Mouse (Mus musculus): Measurements from ENCODE around the gene Prcd. TPM values are rescaled to one million over a fixed set of nuclear protein-coding genes. Genes with fewer than 3 reads are reported as not detected.
A peak's percentile ranks its signal among the peaks of the same experiment; 100 is the strongest.

Gene Prcd
- polyA plus RNA-seq, 1 experiment from 2014 or later: 1.7 TPM

DNA sequence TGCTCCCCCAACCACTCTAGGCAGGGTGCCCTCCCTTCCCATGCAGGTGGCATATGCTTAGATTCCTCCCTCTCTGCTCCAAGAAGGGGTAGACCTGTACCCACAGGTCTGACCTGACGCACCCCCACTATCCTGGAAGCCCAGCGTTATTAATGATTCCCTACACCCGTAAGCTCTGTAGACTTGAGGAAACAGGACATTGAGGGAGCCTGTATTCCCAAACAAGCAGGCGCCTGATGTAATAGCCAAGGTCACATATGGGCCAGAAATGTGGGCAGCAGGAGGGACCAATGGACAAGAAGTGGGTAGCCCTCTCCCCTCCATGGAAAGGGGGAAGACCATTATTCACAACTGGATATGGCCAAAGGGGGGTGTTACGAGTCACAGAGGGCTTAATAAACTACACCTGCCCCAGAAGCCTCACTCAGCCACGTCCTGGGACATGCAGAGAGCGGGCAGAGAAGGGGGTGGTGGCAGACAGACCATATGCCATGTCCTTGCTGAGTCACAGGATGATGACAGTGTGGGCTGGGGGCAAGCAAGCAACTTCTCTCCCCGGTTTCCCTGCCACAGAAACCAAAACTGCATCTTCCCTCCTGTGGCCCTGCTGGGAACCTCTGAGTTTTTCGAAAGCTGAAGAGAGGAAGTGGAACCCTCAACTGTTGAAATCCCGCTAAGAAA is 36.8 kb upstream of the Prcd start:
- ATAC-seq (replicated peaks; ENCODE audit: extremely low read depth, insufficient read depth, low FRiP score): no peak
- Histone ChIP-seq H3K27ac (ENCODE audit: low read length) (peak overlapping the region; percentile 28), H3K4me2 (ENCODE audit: low read depth, low read length) (peak overlapping the region; percentile 7; the same call in 1 of the 2 replicates), H3K27me3 (ENCODE audit: control insufficient read depth, insufficient read depth, low read length) (no peaks in the 10 kb centered on the region), H3K4me1 (ENCODE audit: control insufficient read depth, insufficient read depth, low read length) (peaks cover 48% of the 10 kb centered on the region), H3K9me3 (replicated peaks; ENCODE audit: control insufficient read depth, low read length) (no peaks in the 10 kb centered on the region), H3K36me3 (ENCODE audit: control insufficient read depth, insufficient read depth) (no peaks in the 10 kb centered on the region), H3K4me3 (ENCODE audit: low read length) (no peak overlapping the region), H3K9ac (ENCODE audit: low read length) (no peak overlapping the region)
- 72% methylated on average over 10 of the region's 10 CpGs for WGBS

DNA sequence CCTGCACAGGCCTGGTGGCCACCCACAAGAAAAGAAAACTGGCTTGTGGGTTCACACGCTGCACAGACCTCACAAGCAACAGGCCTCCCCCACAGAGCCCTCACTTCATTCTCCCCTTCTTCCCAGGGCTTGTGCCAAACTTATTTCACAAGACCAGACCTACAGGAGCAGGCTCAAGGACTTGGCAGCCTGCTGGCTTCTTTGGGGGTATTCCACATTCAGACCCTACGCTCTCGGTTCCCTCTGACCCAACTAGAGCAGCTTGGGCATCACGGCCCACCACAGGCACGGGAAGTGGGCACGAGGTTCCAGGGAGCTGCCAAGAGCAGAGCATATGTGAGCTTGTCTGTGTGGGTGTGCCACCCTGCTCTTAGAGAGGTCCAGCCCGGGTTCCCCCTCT is 35.7 kb upstream of the Prcd start:
- no peak overlapping the region for H3K9ac ChIP-seq (ENCODE audit: low read length)
- no peak overlapping the region for H3K4me3 ChIP-seq (ENCODE audit: low read length)
- WGBS: 80% methylated on average over 7 of the region's 7 CpGs

DNA sequence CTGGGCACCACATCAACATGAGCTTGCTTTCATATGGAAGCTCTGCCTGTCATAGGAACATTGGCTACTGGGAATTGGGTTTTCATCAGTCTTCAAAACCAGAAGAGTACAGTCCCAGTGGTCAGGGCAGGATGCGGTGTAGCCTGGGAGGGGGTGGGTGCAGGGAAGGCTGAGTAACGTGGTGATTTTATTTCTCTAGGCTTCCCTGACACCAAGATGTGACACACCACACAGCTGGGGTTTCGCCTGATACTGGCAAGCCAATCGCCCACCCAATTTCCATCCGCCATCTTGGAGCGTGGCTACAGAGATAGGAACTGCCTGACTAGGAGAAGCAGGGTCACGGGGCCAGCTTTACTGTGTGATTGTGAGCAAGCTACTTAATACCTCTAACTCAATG is 34.7 kb upstream of the Prcd start:
- Histone ChIP-seq H3K36me3 (ENCODE audit: control insufficient read depth, insufficient read depth) (no peaks in the 10 kb centered on the region), H3K27me3 (ENCODE audit: control insufficient read depth, insufficient read depth, low read length) (no peaks in the 10 kb centered on the region), H3K9me3 (replicated peaks; ENCODE audit: control insufficient read depth, low read length) (no peaks in the 10 kb centered on the region), H3K4me2 (ENCODE audit: low read depth, low read length) (no peak overlapping the region), H3K27ac (ENCODE audit: low read length) (no peak overlapping the region), H3K4me1 (ENCODE audit: control insufficient read depth, insufficient read depth, low read length) (peaks cover 64% of the 10 kb centered on the region), H3K4me3 (ENCODE audit: low read length) (no peak overlapping the region), H3K9ac (ENCODE audit: low read length) (no peak overlapping the region)
- ATAC-seq (replicated peaks; ENCODE audit: extremely low read depth, insufficient read depth, low FRiP score): no peak
- WGBS: 85% methylated on average over 7 of the region's 7 CpGs

More for the DNA sequence above, 35.7 kb upstream of the Prcd start:
- no peak for ATAC-seq (replicated peaks; ENCODE audit: extremely low read depth, insufficient read depth, low FRiP score)
- H3K27ac ChIP-seq (ENCODE audit: low read length): 0 out of 2 replicates have a peak overlapping the region, but pooled peaks have one; percentile 9
- peaks cover 58% of the 10 kb centered on the region for H3K4me1 ChIP-seq (ENCODE audit: control insufficient read depth, insufficient read depth, low read length)
- no peak overlapping the region for H3K4me2 ChIP-seq (ENCODE audit: low read depth, low read length)
- H3K9me3 ChIP-seq (replicated peaks; ENCODE audit: control insufficient read depth, low read length): no peaks in the 10 kb centered on the region
- H3K27me3 ChIP-seq (ENCODE audit: control insufficient read depth, insufficient read depth, low read length): no peaks in the 10 kb centered on the region
- H3K36me3 ChIP-seq (ENCODE audit: control insufficient read depth, insufficient read depth): no peaks in the 10 kb centered on the region

DNA sequence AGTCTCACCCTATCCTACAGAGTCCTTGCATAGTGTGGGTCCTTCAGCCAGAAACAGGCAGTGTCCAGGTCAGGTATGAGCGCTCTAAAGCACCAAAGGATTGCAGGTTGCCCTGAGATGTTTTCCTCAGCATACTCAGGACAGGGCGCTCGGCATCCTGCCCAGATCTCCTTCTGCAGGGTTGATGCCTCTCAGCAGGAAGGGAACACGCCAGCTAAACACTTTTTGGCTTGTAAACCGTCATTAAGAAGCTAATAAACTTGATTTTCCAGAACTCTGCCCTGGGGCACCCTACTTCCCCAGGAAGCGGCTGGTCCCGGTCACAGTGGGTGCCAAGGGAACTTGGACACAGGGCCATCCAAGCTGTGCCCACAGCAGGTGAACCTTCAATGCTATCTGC is 34.2 kb upstream of the Prcd start:
- Histone ChIP-seq H3K9me3 (replicated peaks; ENCODE audit: control insufficient read depth, low read length) (no peaks in the 10 kb centered on the region), H3K4me1 (ENCODE audit: control insufficient read depth, insufficient read depth, low read length) (peaks cover 64% of the 10 kb centered on the region), H3K4me2 (ENCODE audit: low read depth, low read length) (no peak overlapping the region), H3K36me3 (ENCODE audit: control insufficient read depth, insufficient read depth) (no peaks in the 10 kb centered on the region), H3K27ac (ENCODE audit: low read length) (no peak overlapping the region), H3K9ac (ENCODE audit: low read length) (no peak overlapping the region), H3K27me3 (ENCODE audit: control insufficient read depth, insufficient read depth, low read length) (no peaks in the 10 kb centered on the region), H3K4me3 (ENCODE audit: low read length) (no peak overlapping the region)
- no peak for ATAC-seq (replicated peaks; ENCODE audit: extremely low read depth, insufficient read depth, low FRiP score)
- WGBS: 89% methylated on average over 7 of the region's 7 CpGs

DNA sequence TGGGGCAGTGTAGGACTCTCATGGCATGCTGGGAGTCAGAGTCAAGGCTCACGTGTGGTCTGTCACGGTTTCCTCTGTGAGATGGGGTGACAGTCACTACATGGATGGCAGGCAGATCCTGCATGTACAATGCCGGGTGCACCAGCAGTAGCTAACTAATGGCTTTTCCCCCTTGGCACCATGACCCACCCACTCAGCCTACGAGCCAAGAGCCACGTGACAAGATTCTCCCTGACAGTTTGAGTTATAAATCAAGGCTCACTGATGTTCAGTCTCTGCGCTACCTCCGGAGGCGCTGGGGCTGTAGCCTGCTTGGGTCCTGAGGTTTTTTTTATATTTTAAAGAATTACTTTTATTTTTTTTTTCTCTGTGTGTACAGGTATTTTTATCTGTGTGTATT is 33.8 kb upstream of the Prcd start:
- no peak overlapping the region for H3K9ac ChIP-seq (ENCODE audit: low read length)
- H3K4me3 ChIP-seq (ENCODE audit: low read length): no peak overlapping the region
- H3K4me2 ChIP-seq (ENCODE audit: low read depth, low read length): no peak overlapping the region
- H3K9me3 ChIP-seq (replicated peaks; ENCODE audit: control insufficient read depth, low read length): no peaks in the 10 kb centered on the region
- 76% methylated on average over 8 of the region's 8 CpGs for WGBS
- no peaks in the 10 kb centered on the region for H3K36me3 ChIP-seq (ENCODE audit: control insufficient read depth, insufficient read depth)
- peaks cover 64% of the 10 kb centered on the region for H3K4me1 ChIP-seq (ENCODE audit: control insufficient read depth, insufficient read depth, low read length)
- no peak overlapping the region for H3K27ac ChIP-seq (ENCODE audit: low read length)
- H3K27me3 ChIP-seq (ENCODE audit: control insufficient read depth, insufficient read depth, low read length): no peaks in the 10 kb centered on the region
- ATAC-seq (replicated peaks; ENCODE audit: extremely low read depth, insufficient read depth, low FRiP score): no peak

DNA sequence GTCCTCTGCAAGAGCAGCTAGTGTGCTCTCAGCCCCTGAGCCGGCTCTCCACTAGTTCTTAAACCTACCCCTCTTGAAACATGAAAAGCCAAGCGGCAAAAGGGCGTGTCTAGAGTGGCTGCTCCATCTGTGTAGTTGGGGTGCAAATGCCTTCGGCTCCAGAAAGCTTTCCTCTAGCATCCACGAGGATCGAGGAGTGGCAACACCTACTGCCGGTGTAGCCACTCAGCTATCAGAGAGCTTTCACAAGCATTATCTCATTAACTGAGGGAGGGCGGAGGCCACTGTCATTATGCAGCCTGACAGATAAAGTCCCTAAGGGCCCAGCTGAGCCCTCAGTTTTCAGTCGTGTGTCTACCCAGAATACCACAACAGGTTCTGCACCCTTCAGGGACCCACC is 33.3 kb upstream of the Prcd start:
- Histone ChIP-seq H3K27ac (ENCODE audit: low read length) (peak overlapping the region; percentile 84), H3K9me3 (replicated peaks; ENCODE audit: control insufficient read depth, low read length) (no peaks in the 10 kb centered on the region), H3K9ac (ENCODE audit: low read length) (peak overlapping the region; percentile 42; the same call in 1 of the 2 replicates), H3K4me2 (ENCODE audit: low read depth, low read length) (no peak overlapping the region), H3K36me3 (ENCODE audit: control insufficient read depth, insufficient read depth) (no peaks in the 10 kb centered on the region), H3K4me1 (ENCODE audit: control insufficient read depth, insufficient read depth, low read length) (peaks cover 66% of the 10 kb centered on the region), H3K4me3 (ENCODE audit: low read length) (no peak overlapping the region), H3K27me3 (ENCODE audit: control insufficient read depth, insufficient read depth, low read length) (no peaks in the 10 kb centered on the region)
- no peak for ATAC-seq (replicated peaks; ENCODE audit: extremely low read depth, insufficient read depth, low FRiP score)
- 27% methylated on average over 9 of the region's 9 CpGs for WGBS

DNA sequence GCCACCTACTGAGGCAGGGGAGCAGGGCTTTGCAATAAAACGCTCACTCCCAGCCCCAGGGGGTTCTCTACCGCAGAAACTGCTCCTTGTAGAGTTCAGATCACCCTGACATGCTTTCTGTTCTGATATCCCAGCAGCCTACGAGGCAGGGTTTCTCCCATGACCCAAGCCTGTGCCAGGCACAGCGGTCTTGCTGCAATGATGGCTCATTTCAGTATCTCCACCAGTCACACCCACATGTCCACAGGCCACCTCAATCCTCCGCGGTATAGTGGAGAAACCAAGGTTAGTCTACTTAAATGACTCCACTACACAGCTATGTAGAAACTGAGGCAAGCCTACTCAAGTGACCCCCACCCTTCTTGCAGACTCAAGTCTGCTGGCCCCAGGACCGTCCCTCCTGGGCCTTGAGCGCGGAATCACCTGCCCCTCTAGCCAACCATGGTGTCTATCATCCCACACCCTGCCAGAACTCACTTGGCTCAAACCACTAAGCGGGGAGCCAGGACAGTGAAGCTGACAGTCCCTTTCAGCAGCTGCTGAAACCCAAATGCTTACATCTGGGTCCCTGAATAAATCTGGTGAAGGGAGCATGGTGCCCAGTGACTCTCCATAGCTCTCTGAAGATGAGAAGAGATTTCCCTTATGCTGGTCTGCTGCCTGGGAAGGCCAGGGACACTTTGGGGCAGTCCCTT is 32.6 kb upstream of the Prcd start:
- H3K4me2 ChIP-seq (ENCODE audit: low read depth, low read length): peak overlapping the region; percentile 74; the same call in 1 of the 2 replicates
- H3K27me3 ChIP-seq (ENCODE audit: control insufficient read depth, insufficient read depth, low read length): no peaks in the 10 kb centered on the region
- no peaks in the 10 kb centered on the region for H3K9me3 ChIP-seq (replicated peaks; ENCODE audit: control insufficient read depth, low read length)
- peak overlapping the region; percentile 42; the same call in 1 of the 2 replicates for H3K9ac ChIP-seq (ENCODE audit: low read length)
- H3K27ac ChIP-seq (ENCODE audit: low read length): peak overlapping the region; percentile 84
- peaks cover 65% of the 10 kb centered on the region for H3K4me1 ChIP-seq (ENCODE audit: control insufficient read depth, insufficient read depth, low read length)
- H3K4me3 ChIP-seq (ENCODE audit: low read length): no peak overlapping the region
- no peak for ATAC-seq (replicated peaks; ENCODE audit: extremely low read depth, insufficient read depth, low FRiP score)
- H3K36me3 ChIP-seq (ENCODE audit: control insufficient read depth, insufficient read depth): no peaks in the 10 kb centered on the region
- 59% methylated on average over 10 of the region's 10 CpGs for WGBS

DNA sequence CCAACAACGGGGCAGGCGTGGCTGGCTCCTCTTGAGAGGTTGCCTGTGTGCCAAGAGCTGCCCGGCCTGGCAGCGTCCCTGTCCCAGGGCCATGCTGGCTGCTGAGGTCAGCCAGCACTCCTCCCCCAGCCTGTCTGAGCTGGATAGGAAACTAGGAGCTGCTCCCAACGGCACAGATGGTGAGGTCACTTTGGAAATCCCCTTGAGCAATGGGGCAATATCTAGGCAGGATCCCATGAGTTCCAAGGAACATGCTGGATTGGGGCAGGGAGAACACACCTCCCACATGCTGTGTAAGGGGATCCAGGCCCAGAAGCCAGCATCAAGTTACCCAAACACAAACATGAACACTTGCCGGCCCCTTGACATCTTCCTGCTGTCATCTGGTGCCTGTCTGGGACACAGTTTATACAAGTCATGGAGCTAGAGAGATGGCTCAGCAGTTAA is 32.1 kb upstream of the Prcd start:
- Histone ChIP-seq H3K9ac (ENCODE audit: low read length) (peak overlapping the region; percentile 39; the same call in 1 of the 2 replicates), H3K27ac (ENCODE audit: low read length) (peak overlapping the region; percentile 84), H3K4me2 (ENCODE audit: low read depth, low read length) (peak overlapping the region; percentile 74; the same call in 1 of the 2 replicates), H3K4me3 (ENCODE audit: low read length) (no peak overlapping the region), H3K9me3 (replicated peaks; ENCODE audit: control insufficient read depth, low read length) (no peaks in the 10 kb centered on the region), H3K4me1 (ENCODE audit: control insufficient read depth, insufficient read depth, low read length) (peaks cover 61% of the 10 kb centered on the region), H3K36me3 (ENCODE audit: control insufficient read depth, insufficient read depth) (no peaks in the 10 kb centered on the region), H3K27me3 (ENCODE audit: control insufficient read depth, insufficient read depth, low read length) (no peaks in the 10 kb centered on the region)
- peak; percentile 53 for ATAC-seq (replicated peaks; ENCODE audit: extremely low read depth, insufficient read depth, low FRiP score)
- WGBS: 11% methylated on average over 6 of the region's 6 CpGs
